Mouse (Mus musculus) activated CD4-positive, CD25-positive, alpha-beta regulatory T cell, adult 9 weeks (primary cell): ENCODE measurements around the gene Khdc1a. TPM values are rescaled to one million over a fixed set of nuclear protein-coding genes. Genes with fewer than 3 reads are reported as not detected.

Source experiments
- polyA plus RNA-seq: library from polyadenylated mRNA; unstranded; fragments of 100-300 nt; shearing (Covaris generic); gene quantifications from one replicate; pipeline ENCODE4 v1.2.1, GENCODE M21; 2017

The Khdc1a gene
- 1.9 TPM for polyA plus RNA-seq

DNA sequence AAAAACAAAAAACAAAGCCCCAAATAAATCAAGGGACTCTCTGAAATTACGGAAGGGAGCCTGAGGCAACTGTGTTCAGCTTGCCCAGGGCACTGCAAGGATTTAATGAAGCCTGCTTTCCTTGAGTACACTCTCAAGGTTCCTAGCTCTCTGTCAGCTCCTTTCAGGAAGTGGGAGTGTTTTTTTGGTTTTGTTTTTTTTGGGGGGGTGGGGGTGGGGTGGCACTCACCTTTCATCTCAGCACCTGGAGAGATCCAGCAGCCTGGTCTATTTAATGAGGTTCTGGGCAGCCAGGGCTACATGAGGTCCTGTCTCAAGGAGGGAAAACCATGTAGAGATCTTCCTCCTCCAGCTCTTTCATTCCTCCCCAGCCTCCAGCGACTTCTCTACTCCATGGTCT, at the start of gene Khdc1a:
TSS of gene Khdc1a (plus strand) at position 301 of the 400 bp plus-strand sequence.

DNA sequence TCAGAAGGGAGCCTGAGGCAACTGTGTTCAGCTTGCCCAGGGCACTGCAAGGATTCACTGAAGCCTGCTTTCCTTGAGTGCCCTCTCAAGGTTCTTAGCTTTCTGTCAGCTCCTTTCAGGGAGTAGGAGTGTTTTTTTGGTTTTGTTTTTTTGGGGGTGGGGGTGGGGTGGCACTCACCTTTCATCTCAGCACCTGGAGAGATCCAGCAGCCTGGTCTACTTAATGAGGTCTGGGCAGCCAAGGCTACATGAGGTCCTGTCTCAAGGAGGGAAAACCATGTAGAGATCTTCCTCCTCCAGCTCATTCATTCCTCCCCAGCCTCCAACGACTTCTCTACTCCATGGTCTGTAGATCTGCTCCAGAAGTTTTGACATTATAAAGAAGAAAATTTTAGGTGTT, 18.6 kb downstream of the Khdc1a start, which contains the start of gene Khdc1c:
TSS of gene Khdc1c (plus strand) at position 301 of the 400 bp plus-strand sequence.

DNA sequence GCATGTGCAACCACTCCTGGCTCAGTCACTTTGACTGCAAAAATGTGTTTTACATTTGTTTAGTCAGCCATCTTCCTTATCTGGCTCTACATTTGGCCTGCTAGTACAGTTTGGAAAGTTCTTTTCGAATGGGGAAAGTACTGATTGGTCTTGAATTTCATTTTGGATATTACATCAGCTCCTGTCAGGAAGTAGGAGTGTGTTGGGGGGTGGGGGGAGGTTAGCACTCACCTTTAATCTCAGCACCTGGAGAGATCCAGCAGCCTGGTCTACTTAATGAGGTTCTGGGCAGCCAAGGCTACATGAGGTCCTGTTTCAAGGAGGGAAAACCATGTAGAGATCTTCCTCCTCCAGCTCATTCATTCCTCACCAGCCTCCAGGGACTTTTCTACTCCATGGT, 33.8 kb downstream of the Khdc1a start, which contains the start of gene Khdc1b:
TSS of gene Khdc1b (plus strand) at position 301 of the 400 bp plus-strand sequence.

Other genes with a start within 250 kb of the Khdc1a start
- gene Tmem14a, start 131.1 kb upstream of the Khdc1a start, polyA plus RNA-seq = 5.4 TPM
- 1.7 TPM for gene Gsta3, start 109.1 kb upstream of the Khdc1a start, polyA plus RNA-seq
- not detected for gene Khdc1c, start 18.7 kb downstream of the Khdc1a start, polyA plus RNA-seq
- gene Khdc1b, start 33.9 kb downstream of the Khdc1a start, polyA plus RNA-seq = not detected